Mouse (Mus musculus): Measurements from ENCODE around the gene Bdh2. TPM values are rescaled to one million over a fixed set of nuclear protein-coding genes. Genes with fewer than 3 reads are reported as not detected.
A peak's percentile ranks its signal among the peaks of the same experiment; 100 is the strongest.

The Bdh2 gene
- polyA plus RNA-seq, 1 experiment from 2014 or later: 5.5 TPM

DNA sequence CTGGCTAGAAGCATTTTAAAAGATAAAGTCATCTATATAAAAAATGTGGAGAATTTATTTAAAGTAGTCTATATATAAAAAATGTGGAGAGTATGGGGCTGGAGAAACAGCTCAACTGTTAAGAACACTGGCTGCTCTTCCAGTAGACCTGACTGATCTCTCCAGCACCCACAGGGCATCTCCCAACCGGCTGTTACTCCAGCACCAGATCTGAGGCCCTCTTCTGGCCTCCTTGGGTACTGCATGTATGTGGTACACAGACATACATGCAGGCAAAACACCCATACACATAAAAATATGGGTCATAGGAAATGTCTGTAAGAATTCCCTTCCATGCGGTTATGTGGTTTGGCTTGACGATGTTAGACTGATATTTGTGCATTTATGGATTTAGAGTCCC lies 47.5 kb downstream of the Bdh2 start:
- no peak overlapping the region for H3K9ac ChIP-seq
- H3K4me3 ChIP-seq (replicated peaks; ENCODE audit: low read length): no peak overlapping the region
- H3K27me3 ChIP-seq (ENCODE audit: control insufficient read depth, insufficient read depth, low read length): no peaks in the 10 kb centered on the region
- no peaks in the 10 kb centered on the region for H3K36me3 ChIP-seq (replicated peaks; ENCODE audit: control insufficient read depth, insufficient read depth)
- no peak for ATAC-seq (ENCODE audit: low FRiP score)
- peak; percentile 41 for DNase-seq (ENCODE audit: low spot score)
- 47% methylated on average over 3 of the region's 3 CpGs for WGBS
- H3K27ac ChIP-seq: no peak overlapping the region
- H3K4me1 ChIP-seq (replicated peaks; ENCODE audit: control insufficient read depth, insufficient read depth, low read length): 0 out of 2 replicates have a peak, but pooled peaks cover 2% of the 10 kb centered on the region
- H3K4me2 ChIP-seq (replicated peaks): no peak overlapping the region
- no peaks in the 10 kb centered on the region for H3K9me3 ChIP-seq (ENCODE audit: control insufficient read depth, low read length)

DNA sequence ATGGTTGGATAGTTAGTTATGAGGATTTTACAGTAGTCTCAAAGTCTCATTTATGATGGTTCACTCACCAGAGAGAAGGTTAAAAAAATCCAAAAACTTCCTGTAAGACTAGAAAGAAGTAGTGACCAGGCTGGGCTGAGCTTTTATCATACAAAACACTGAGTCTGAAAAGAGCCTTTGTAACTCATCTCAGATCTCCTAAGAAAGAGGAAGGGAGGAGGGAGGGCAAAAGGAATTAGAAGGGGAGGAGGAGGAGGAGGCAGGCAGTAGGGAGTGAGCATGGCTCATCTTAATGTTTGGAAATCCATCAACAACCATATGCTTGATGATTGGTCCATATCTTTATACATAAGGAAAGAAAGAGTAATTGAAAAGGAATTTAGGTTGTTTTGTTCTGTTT lies 51.7 kb downstream of the Bdh2 start:
- H3K9me3 ChIP-seq (ENCODE audit: control insufficient read depth, low read length): no peaks in the 10 kb centered on the region
- no peak overlapping the region for H3K4me2 ChIP-seq (replicated peaks)
- DNase-seq (ENCODE audit: low spot score) (no peak), ATAC-seq (ENCODE audit: low FRiP score) (no peak)
- H3K9ac ChIP-seq: no peak overlapping the region
- H3K36me3 ChIP-seq (replicated peaks; ENCODE audit: control insufficient read depth, insufficient read depth): no peaks in the 10 kb centered on the region
- H3K27ac ChIP-seq: no peak overlapping the region
- no peak overlapping the region for H3K4me3 ChIP-seq (replicated peaks; ENCODE audit: low read length)
- H3K4me1 ChIP-seq (replicated peaks; ENCODE audit: control insufficient read depth, insufficient read depth, low read length): no peaks in the 10 kb centered on the region
- H3K27me3 ChIP-seq (ENCODE audit: control insufficient read depth, insufficient read depth, low read length): no peaks in the 10 kb centered on the region

DNA sequence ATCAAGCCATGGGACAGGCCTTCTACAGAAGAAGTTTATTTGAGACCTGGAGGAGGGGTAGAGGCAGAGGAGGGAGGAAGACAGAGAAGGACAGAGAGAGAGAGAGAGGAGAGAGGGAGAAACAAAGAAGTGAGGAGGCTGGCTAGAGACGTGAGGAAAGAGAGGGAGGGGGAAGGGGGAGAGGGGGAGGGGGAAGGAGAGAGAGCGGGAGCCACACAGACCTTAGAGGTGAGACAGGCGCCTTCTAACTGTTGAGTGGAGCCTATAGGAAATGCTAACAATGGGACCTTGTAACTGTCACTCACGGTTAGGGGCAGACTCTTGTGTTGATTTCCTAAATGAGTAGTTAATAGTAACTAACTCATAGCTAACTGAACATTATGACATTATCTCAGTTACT lies 52.7 kb downstream of the Bdh2 start:
- no peaks in the 10 kb centered on the region for H3K9me3 ChIP-seq (ENCODE audit: control insufficient read depth, low read length)
- no peaks in the 10 kb centered on the region for H3K4me1 ChIP-seq (replicated peaks; ENCODE audit: control insufficient read depth, insufficient read depth, low read length)
- ATAC-seq (ENCODE audit: low FRiP score) (no peak), DNase-seq (ENCODE audit: low spot score) (no peak)
- H3K36me3 ChIP-seq (replicated peaks; ENCODE audit: control insufficient read depth, insufficient read depth): no peaks in the 10 kb centered on the region
- H3K4me2 ChIP-seq (replicated peaks): no peak overlapping the region
- no peak overlapping the region for H3K9ac ChIP-seq
- no peak overlapping the region for H3K4me3 ChIP-seq (replicated peaks; ENCODE audit: low read length)
- H3K27ac ChIP-seq: no peak overlapping the region
- 35% methylated on average over 4 of the region's 4 CpGs for WGBS
- no peaks in the 10 kb centered on the region for H3K27me3 ChIP-seq (ENCODE audit: control insufficient read depth, insufficient read depth, low read length)

DNA sequence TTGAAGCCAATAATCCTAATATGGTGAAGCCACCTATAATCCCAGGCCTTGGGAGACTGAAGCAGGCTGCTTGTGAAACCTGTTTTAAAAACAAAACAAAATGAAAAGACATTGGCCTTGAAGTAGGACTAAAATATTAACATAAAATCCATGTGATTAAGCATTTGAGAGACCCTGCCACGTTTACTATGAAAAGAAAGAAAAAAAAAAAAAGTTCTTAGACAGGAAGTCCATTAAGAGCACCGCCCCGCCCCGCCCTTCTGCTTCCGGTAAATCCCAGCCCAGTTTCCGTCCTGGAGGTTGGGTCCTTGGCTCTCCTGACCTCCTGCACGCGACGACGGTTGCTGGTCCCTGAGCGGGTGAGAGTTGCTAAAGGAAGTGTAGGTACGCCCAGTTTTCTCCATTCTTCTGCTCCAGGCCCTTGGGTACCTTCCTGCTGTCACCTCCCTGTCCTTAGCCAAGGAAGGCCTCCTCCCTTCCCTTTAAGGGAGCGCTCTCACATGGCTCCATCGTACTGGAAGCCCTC lies 66.8 kb downstream of the Bdh2 start, which contains the start of gene Slc9b1:
Slc9b1 (plus strand) TSS at position 291 of the 526 bp plus-strand sequence.
- no peak within 1 kb of the TSS for H3K4me3 ChIP-seq (replicated peaks; ENCODE audit: low read length)
- DNase-seq (ENCODE audit: low spot score): no peak

DNA sequence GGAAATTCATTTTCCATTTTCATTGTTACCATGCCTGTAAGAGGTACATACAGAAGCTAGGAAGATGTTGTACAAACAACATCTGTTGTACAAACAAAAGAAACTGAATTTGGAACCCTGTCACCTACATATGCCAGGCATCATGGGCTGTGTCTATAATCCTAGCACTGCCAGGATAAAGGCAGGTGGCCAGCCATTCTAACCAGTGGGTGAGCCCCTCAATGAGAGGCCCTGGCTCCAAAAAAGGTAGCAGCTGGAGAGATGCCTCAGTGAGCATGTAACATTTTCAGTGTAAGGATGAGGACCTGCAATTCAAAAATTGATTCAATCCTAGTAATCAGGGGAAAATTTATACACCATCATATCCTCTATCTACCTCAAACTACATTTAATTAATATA lies 68.0 kb downstream of the Bdh2 start:
- DNase-seq (ENCODE audit: low spot score) (no peak), ATAC-seq (ENCODE audit: low FRiP score) (no peak)
- Histone ChIP-seq H3K27ac (no peak overlapping the region), H3K4me2 (replicated peaks) (no peak overlapping the region), H3K9ac (no peak overlapping the region), H3K9me3 (ENCODE audit: control insufficient read depth, low read length) (no peaks in the 10 kb centered on the region), H3K36me3 (replicated peaks; ENCODE audit: control insufficient read depth, insufficient read depth) (no peaks in the 10 kb centered on the region), H3K27me3 (ENCODE audit: control insufficient read depth, insufficient read depth, low read length) (no peaks in the 10 kb centered on the region), H3K4me3 (replicated peaks; ENCODE audit: low read length) (no peak overlapping the region), H3K4me1 (replicated peaks; ENCODE audit: control insufficient read depth, insufficient read depth, low read length) (no peaks in the 10 kb centered on the region)

More for the DNA sequence above, 66.8 kb downstream of the Bdh2 start, which contains the start of gene Slc9b1:
- H3K27ac ChIP-seq: no peak within 1 kb of the TSS
- H3K4me1 ChIP-seq (replicated peaks; ENCODE audit: control insufficient read depth, insufficient read depth, low read length): no peaks in the 10 kb centered on the region
- ATAC-seq (ENCODE audit: low FRiP score): no peak
- 85% methylated on average over 14 of the region's 14 CpGs for WGBS
- H3K4me2 ChIP-seq (replicated peaks): no peak within 1 kb of the TSS
- no peak within 1 kb of the TSS for H3K9ac ChIP-seq
- H3K27me3 ChIP-seq (ENCODE audit: control insufficient read depth, insufficient read depth, low read length): no peaks in the 10 kb centered on the region
- H3K36me3 ChIP-seq (replicated peaks; ENCODE audit: control insufficient read depth, insufficient read depth): no peaks in the 10 kb centered on the region
- H3K9me3 ChIP-seq (ENCODE audit: control insufficient read depth, low read length): no peaks in the 10 kb centered on the region

DNA sequence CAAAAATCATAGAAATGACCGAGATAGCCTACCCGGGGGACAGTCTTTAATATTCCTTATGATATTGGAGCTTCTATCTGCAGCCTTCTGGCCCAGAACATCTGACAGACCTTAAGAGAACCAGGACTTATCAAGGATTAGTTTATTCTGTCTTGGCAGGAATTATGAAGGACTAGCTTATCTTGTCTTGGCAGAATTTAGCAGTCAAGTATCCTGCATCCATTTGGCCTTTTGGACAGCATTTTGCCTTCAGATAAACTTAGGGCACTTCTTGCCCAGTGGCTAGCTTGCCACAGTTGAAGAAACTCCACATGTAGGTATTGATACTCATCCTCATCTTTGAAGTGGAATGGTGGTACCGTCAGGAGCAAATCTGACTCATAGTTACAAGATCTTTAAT lies 70.8 kb downstream of the Bdh2 start:
- no peaks in the 10 kb centered on the region for H3K4me1 ChIP-seq (replicated peaks; ENCODE audit: control insufficient read depth, insufficient read depth, low read length)
- H3K4me2 ChIP-seq (replicated peaks): no peak overlapping the region
- H3K27ac ChIP-seq: no peak overlapping the region
- H3K9me3 ChIP-seq (ENCODE audit: control insufficient read depth, low read length): no peaks in the 10 kb centered on the region
- H3K9ac ChIP-seq: no peak overlapping the region
- DNase-seq (ENCODE audit: low spot score): no peak
- no peaks in the 10 kb centered on the region for H3K27me3 ChIP-seq (ENCODE audit: control insufficient read depth, insufficient read depth, low read length)
- WGBS: 95% methylated on average over 3 of the region's 3 CpGs
- no peak overlapping the region for H3K4me3 ChIP-seq (replicated peaks; ENCODE audit: low read length)
- no peak for ATAC-seq (ENCODE audit: low FRiP score)
- H3K36me3 ChIP-seq (replicated peaks; ENCODE audit: control insufficient read depth, insufficient read depth): no peaks in the 10 kb centered on the region

Other genes with a start within 250 kb of the Bdh2 start
- 4.1 and 6.3 TPM in 2 replicates for gene Cenpe, start 68.7 kb upstream of the Bdh2 start, polyA plus RNA-seq (2014; fragmentation: Nextera tagmentation; extraction: Ambion mirVana)
- gene Slc9b2, start 26.5 kb downstream of the Bdh2 start, polyA plus RNA-seq (2014; fragmentation: Nextera tagmentation; extraction: Ambion mirVana): 1.8 and 2.9 TPM in 2 replicates
- gene Slc9b1, start 66.8 kb downstream of the Bdh2 start, polyA plus RNA-seq (2014; fragmentation: Nextera tagmentation; extraction: Ambion mirVana): 0.16 and 0.37 TPM in 2 replicates
- gene Cisd2, start 142.7 kb downstream of the Bdh2 start, polyA plus RNA-seq (2014; fragmentation: Nextera tagmentation; extraction: Ambion mirVana): 57.6 and 60.7 TPM in 2 replicates
- 403 and 439 TPM in 2 replicates for gene Ube2d3, start 156.9 kb downstream of the Bdh2 start, polyA plus RNA-seq (2014; fragmentation: Nextera tagmentation; extraction: Ambion mirVana)
- gene Manba, start 204.4 kb downstream of the Bdh2 start, polyA plus RNA-seq (2014; fragmentation: Nextera tagmentation; extraction: Ambion mirVana): 8.1 and 8.3 TPM in 2 replicates

All from hindbrain, embryonic 14.5 days (tissue).